Mouse (Mus musculus) brain, embryonic 14.5 days (tissue): Measurements from ENCODE around the gene Selenof.

Experiments
- CTCF ChIP-seq: fragments of 200-500 bp; IDR thresholded peaks from 2 replicates; pipeline ENCODE4 v1.5.1; 2012; ENCODE audit warnings: inconsistent platforms, mild to moderate bottlenecking, moderate library complexity, borderline replicate concordance; ENCODE audit not compliant: insufficient read depth, insufficient read length; ENCODE audit errors: extremely low read depth
- POLR2A ChIP-seq: fragments of 200-500 bp; IDR thresholded peaks from 2 replicates; pipeline ENCODE4 v1.6.1; 2012; ENCODE audit warnings: mild to moderate bottlenecking, inconsistent platforms, borderline replicate concordance; ENCODE audit not compliant: poor library complexity, insufficient read depth, insufficient read length, severe bottlenecking; ENCODE audit errors: extremely low read depth

DNA sequence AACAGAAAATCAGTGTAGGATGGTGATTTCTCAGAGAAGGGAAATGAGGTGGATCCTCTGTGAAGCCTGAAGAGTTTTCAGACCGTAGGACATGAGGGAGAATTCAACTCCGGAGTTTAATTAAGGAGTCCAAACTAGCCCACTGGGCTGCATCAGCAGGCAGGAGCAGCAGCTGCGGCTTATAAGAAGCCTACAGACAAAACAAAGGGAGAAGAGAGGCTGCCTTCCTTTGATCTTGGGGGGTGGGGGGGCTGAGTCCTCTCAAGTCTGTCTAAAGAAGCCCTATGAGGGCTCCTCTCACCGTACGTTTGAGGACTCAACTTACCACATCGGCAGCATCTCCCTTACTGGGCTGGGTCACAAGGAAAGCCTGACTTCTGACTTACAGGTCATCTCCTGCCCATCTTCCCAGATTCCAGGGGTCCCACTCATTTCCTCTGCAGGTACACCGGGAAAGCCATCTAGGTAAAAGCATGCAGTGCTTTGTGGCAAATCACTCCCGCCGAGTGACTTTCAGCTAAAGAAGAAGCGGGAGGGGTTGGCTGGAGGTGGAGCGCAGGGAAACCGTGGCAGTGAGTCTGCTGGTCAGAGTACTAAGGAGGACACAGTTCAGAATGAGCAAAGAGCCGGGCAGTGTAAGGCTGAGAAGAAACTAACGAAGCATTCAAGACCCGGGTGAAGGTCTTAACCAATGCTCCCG is 13.3 kb upstream of the Selenof start:
- no peak for TF ChIP-seq CTCF
- TF ChIP-seq POLR2A: no peak
